Mouse (Mus musculus): ENCODE measurements around the gene Samd5.

Gene Samd5

DNA sequence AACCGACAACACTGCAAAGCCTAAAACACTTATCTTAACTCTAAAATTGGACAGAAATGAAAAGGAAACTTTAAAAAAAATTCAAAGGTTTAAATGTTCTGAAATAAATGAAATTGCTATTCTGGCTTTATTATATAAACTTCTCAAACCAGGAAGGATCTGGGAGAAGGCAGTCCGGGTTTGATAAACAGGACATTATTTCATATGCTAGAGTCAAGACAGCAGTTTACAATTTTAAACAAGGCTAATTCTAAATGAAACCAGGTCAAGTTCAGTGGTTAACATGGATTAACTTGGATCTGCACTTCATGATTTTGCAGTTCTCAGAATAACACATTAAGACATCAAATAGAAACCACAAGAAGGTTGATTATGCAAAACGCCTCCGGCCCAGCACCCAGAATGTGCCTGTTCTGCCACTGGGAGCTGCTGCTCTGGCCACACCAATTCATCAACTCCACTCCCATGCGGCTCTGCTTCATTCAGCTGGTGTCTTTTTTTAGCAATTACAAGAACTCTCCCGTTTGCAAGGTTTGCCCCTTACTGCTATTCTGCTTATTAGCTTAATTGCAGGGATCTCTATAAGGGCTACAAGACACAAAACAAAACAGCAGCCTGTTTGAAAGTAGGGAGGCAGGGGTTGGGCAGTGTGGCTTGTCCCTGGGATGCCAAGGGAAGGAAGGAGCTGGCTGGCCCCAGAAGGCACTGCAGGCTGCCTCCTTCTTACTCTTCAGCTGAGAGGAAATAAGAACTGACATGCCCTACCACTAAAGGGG is 24.8 kb downstream of the Samd5 start:
- DNase-seq (ENCODE audit: low spot score) = no peak

DNA sequence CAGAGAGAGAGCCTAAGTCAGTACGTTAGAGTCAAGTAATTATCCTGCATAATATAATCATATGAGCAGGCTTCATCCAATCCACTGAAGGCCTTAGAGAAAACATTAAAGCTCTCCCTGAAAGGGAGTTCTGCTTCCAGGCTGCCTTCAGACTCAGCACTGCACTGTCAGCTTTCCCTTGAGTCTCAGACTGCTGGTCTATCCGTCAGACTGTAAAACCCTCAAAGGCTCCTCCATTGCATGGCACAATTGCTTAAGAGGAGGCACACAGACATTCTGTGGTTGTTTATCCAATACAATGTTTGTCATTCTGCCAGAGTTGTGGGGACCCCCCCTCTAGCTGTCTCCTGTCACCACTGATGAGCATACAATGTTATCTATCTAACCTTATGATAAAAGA is 26.5 kb downstream of the Samd5 start:
- DNase-seq (ENCODE audit: low spot score) = no peak

DNA sequence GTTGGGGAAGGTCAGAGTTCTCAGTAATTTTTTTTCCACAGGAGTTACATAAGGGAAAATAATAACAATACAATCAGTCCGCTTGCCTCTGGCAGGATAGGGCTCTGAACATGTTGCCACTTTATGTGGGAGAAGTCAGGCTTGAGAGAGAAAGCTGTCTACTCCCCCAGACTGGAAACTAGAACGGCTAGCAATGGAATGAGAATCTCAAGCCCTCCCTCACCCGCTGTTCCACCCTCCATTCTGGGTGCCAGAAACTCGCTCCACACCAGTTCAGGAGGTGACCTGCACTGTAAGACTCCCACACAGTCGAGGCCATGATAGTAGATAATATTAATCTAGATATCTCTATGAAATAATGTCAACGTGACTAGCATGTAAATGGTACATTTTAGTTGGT is 27.3 kb downstream of the Samd5 start:
- DNase-seq (ENCODE audit: low spot score) = peak; percentile 9

DNA sequence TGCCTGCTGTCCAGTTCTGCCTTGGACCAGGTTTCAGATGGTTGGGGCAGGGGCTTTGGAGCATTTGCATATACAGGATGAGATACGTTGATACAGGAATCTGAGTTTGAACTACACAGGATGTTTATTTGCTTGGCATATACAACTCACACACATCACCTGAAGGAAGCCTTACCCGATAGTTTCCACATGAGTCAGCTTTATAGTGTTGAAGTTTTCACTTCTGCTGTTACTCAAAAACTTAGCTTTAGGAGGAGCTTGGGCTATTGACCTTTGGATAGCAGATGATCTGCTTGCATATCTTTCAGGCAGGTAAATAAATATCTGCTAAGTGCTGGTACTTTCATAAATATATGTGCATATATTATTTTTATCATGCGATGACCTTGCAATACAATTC is 28.6 kb downstream of the Samd5 start:
- no peak for DNase-seq (ENCODE audit: low spot score)

DNA sequence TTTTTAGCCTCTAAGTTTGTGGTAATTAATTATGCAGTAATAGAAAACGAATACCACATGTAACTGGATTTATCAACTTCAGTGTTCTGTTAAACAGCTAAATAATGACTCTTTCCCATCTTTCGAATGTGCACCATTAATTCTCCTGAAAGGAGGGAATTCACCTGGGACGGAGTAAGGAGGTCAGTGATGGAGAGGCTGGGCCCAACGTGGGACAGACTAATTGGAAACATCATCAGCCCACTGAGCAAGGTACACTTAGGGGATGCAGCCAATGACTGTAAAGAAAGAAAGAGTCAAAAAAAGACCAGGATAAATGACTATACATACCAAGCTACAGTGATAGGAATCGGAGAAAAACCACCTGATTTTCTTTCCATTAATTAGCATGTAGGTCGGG is 31.5 kb downstream of the Samd5 start:
- DNase-seq (ENCODE audit: low spot score) = no peak

DNA sequence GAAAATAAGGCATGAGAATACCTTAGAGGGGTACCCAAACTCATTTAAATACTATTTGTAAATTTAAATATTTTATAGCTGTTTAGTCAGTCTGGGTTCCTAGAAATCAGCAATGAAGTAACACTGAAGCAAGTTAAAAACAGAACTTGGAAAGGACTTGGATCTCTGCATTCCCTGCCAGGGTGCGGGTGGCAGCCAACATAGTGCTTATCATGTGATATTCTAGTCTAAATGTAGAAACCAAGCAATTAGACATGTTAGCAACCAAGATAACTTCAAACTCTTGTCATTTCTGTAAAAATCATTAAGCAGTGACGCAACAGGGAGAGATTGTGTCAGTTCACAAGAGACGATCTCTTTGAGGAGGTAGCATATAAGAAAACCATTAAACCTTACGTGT is 32.9 kb downstream of the Samd5 start:
- no peak for DNase-seq (ENCODE audit: low spot score)

DNA sequence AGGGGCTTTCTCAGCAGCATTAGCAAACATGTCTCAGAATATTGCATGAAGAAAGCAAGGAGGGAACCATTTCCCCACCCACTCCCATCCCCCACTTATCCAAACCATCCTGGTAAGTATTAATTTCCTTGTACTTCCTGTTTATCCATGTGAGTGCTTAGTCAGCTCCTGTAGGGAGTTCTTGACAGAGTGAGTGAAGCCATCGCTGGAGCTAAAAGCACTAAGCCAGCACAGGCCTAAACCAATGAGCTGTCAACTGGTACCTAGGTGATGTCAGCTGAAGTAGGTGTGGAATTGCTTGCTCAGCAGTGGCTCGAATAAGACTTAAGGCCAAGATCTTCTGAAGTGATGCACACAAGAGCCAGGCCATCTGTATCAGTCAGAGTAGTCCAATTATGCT is 34.3 kb downstream of the Samd5 start:
- no peak for DNase-seq (ENCODE audit: low spot score)

DNA sequence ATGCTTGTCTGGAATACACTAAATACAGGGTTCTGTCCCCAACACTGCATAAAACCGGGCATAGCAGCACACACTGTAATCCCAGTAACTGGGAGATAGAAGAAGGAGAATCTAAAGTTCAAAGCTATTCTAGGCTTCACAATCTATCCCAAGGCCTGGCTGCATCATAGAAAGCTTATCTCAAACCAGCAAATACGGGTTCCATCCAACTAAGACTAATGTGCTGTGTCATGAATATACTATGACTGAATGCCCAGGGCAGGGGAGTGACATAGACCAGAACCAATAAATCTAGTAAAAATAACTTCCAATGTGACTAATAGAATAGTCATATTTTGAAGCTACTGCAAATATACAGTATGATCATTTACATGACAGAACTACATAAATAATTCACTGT is 35.0 kb downstream of the Samd5 start:
- DNase-seq (ENCODE audit: low spot score) = no peak

DNA sequence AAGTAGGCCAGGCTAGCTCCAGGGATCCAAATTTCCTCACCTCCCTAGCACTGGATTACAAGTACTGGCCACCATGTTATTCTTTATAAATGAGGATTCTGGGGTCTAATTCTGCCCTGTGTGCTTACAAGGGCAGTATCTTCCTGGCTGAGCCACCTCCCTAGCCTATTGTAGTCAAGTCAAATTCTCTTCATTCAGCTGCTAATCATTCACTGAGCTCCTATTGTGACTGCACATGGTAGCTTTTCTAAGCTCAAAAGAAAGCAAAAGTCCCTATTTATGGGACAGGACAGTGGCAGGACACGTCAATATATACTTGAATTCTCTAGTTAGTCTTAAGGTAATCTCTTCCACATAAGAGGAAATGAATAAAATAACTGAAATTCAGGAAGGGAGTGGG is 49.7 kb downstream of the Samd5 start:
- no peak for DNase-seq (ENCODE audit: low spot score)

DNA sequence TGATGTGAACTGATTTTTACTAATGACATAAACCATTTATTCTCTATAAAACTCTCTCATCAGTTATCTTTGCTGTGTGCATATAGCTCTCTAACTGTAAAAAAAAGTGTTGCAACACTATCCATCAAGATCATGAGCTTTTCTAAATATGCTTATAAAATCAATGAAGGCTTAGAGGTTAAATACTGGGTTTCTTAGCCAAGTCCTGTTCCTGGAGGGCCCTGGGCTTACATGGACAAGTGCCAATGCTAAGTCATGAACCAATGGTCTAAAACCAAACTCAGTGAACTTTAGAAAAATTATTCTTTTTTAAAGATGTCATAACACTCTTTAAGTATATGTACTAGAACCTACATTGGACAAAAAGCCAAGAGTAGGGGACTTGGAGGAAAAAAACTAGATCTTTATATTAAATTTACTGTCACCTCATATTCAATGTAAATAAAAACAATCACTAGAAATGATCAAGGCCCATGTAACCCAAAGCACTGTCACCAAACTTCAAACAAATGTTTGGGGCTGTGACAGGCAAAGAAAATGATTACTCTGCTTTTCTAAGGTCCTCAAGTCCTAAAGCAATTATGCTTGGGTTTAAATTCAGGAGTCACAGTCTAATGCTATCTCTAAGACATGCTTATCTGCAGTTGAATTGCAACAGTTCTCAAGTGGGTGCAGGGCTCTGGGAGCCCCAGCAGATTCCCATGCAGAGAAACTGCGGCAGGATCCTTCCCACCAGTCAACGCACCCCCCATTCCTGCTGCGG is 52.9 kb downstream of the Samd5 start:
- no peak for DNase-seq (ENCODE audit: low spot score)

DNA sequence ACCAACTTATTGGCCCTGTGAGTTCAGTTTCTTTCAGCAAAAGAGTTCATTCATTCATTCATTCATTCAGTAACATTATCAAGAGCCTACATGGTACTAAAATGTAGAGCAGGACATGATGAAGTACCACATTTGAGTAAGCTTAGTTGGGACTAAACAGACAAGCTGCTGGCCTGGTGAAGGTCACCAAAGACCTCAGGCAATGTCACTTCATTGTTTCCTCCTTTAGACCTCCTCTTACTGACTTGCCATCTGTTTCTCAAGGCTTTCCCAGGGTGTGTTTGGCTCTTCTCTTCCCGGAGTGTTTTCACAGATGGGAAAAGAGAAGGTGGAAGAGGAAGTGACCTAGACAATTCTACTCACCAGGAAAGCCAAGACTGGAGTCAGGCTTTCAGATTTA is 54.0 kb downstream of the Samd5 start:
- DNase-seq (ENCODE audit: low spot score) = no peak

DNA sequence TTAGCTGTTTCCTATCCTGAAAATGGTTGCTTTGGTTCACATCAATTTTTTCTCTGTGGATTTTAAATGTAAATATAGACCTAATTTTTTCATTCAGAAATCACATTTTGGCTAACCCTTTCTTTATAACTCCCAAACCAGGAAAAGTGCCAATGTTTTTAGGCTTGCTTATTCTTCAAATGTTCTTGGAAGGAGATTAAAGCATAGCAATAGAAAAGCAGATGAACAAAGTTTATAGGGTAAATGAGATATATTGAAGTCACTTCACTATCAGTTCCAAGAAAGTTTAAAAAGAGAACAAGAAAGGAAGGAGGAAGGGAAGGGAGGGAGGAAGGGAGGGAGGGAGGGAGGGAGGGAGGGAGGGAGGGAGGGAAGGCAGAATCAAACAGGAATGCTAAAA is 60.0 kb downstream of the Samd5 start:
- no peak for DNase-seq (ENCODE audit: low spot score)

DNA sequence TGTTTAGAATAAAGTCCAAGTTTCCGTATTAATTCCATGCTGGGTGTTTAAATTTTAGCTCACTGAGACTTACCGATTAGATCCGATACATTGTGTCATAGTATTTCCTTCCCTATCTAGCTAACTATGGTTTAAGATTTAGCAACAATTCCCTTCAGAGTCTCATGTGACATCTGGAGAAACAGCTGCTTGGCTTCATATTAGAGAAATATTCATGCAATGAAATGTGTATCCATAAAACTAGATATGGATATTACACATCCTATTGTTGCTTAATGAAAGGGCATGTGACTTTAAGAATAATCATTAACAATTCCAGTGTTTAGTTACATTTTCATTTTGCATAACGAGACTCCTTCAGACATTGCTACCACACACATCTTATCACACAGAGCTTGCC is 66.2 kb downstream of the Samd5 start:
- DNase-seq (ENCODE audit: low spot score) = no peak

DNA sequence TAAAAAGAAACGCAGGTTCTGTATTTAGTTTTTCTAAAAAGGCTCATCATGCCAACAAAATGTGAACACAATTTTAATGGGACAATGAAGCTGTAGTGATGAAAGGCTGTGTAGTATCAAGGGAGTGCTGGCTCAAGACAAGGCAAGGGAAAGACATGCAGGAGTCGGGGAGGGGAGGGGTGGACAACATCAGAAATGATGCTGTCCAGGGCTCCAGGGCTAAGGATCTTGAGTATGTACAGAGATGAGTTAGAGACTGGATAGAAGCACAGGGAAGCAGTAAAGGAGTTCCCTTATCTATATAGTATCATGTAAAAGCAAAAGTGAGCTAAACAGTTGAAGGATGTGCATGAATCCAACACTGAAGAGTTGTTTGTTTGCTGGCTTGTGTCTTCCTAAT is 67.9 kb downstream of the Samd5 start:
- DNase-seq (ENCODE audit: low spot score) = no peak

DNA sequence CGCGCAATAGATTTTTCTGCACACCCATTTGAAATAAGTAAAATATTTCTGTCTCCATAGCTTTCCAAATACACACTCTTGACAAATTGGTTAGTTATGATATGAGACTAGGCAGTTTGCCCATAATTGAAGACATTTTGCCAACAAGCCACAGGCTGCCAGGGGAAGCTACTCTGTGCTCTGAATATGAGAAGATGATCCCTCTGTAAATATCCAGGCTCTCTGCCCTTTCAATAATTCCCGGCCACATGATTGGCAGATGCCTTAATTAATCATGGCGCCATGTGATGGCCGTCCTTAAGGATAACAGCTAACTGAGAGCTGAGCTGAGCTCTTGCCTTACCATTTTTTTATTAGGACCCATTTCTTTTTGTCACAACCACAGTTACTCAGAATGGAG is 69.4 kb downstream of the Samd5 start:
- DNase-seq (ENCODE audit: low spot score) = no peak

DNA sequence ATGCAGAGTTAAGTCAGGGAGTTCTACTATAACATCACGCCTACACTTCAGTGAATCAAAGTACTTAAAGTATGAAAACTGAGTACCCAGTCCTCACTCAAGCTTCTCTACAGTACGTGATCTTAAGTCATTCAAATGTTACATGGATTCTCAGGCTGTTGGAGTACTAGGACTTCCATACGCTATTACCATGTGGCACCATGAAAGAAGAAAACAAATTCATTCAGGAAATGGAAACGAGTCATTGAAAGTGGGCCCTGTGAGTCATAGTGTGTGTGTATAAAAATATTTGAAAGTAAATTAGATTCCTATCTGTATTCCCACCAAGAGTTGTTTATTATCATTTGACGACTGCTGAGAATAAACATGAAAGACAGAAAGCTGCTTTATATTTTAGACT is 71.7 kb downstream of the Samd5 start:
- DNase-seq (ENCODE audit: low spot score) = no peak

DNA sequence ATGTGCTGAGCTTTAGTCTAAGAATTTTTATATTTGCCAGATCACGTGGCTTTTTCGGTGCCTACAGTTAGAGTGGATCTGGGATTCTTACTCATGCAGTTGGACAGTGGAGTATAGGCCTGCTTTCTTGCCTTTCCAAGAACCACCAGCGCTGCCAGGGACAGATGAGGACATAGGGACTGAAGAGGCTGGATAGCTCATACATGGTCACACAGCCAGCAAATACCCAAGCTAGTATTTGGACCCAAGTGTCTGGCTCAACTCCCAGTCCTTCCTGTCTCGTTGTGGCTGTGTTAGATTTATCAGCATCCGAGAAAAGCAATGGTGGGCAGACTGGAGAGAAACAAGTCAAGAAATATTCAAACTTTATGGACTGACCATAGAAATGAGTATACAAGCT is 72.2 kb downstream of the Samd5 start:
- no peak for DNase-seq (ENCODE audit: low spot score)

DNA sequence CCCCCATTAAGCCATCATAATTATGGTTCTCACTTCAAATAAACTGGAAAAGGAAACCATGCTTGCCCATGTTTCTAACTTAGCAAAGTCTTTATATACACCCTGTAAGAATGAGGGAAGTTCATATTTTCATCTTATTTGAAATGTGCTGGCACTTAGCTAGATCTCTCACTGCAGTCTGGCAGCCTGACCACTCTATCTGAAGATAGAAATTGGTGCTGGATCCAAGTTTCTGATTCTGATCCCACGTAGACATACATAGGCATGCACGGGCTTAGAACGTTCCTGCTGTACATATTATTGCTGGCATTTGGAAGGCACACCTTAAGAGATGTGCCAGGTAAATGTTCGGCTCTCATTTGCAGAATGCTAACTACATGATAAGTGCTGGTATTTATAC is 72.6 kb downstream of the Samd5 start:
- no peak for DNase-seq (ENCODE audit: low spot score)

DNA sequence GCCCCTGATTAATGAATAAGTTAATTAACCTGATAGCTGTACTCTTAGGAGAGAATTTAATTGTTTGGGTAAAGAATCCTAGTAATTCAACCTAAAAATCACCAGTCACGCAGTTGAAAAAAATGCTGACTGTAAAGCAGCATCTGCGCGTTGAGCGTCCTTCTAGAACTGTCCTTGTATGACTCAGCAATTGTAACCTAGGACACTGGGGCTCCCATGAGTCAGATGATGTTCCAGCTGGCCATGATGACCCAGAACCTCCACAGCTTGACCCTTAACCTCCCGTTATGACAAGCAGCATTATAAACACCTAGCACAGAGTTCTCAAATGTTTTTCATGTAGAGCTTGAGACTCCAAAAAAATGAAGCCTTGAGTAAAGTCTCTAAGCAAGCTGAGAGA is 78.8 kb downstream of the Samd5 start:
- no peak for DNase-seq (ENCODE audit: low spot score)

DNA sequence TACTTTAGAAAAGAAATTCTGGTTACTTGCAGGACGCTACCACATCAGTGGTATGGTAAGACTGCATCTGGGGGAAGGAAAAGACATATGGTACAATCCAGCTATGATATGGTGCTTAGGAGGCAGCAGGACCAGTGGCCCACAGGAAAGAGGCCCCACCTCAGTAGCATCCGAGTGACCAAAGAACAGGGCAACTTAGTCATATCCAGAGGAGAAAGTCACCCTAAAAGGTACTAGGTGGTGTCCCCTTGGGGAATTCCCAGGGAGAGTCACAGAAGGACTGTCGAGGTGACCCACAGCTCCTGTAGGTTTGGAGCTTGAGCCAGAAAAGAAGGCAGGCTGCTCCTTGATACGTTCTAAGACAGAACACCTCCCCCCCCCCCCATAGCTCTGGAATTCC is 80.3 kb downstream of the Samd5 start:
- DNase-seq (ENCODE audit: low spot score) = no peak

DNA sequence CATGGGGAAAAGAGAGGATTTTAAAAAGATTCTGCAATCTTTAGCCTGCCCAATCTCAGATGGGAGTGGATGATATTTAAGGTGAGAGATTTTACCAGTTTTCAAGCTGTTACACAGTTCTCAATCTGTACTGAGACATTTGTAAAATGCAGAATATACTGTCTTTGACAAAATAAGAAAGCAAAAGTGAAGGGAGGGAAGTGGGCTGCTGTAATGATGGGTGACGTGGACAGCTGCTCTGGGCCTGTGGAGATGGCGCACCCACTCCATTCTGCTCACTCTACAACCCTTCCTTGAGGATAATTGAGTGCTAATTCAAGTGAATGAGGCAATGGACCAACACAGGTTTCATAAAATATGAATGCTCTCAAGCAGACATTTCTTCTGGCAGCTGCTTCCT is 84.4 kb downstream of the Samd5 start:
- DNase-seq (ENCODE audit: low spot score) = no peak

DNA sequence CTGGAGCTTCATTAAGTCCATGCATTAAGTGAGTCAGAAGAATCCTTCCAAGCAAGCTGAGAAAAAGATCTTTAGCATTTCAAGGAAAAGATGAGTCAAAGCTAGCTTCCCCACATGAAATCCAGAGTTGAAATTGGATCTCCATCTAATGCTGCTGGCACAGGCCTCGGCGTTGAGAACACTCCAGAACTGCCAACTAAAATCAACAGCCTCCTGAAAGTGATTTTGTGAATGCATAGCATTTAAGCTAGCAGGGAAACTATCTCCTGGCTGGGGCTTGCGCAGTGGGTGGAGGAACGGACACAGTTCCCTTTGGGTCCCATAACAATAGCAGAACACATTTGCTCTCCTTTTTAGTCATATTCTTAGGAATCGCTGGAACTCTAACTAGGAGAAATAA is 88.7 kb downstream of the Samd5 start:
- no peak for DNase-seq (ENCODE audit: low spot score)

DNA sequence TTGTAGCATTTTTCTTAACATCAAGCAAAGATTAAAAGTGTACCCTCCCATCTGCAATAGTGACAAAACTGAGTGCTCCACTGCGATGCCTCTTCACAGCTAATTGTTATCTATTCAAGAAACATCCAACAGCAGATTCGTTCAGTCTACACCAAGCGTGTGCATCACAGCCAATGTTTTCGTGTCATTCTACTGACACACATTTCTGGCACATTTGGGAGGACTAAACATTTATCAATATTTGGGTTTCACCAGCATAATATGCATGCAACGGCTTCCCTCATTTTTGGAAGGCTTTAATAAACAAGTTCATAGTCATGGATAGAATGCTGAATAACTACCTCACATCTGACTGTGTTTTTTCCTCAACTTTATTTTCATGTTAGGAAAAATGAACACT is 95.6 kb downstream of the Samd5 start:
- no peak for DNase-seq (ENCODE audit: low spot score)

DNA sequence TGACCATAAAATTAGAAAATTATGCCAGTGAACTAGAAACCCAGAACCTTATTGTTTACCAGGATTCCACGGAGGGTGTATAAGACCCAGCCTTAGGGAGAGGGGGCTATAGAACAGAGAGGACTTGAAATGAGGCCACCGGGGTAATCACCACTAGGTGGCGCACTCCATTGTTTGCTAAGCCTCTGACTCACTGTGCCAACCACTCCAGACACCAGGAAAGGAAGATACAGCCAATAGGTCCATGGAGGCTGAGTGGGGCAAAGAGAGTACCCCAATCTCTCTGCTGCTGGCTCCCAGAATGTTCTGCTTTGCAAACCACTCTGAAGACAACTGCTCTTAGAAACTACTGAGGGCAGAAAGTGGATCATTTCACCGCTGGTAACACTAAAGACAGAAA is 99.4 kb downstream of the Samd5 start:
- peak; percentile 35 for DNase-seq (ENCODE audit: low spot score)
